Mouse (Mus musculus) thymus, postnatal 4 days (tissue): ENCODE measurements at regions not wholly inside any gene's neighbourhood (a gene's known extent, or its start where the extent isn't known, plus 50 kb on each side); places are given as distances from the start of the nearest gene placed in this dataset.

ENCODE experiments used
- DNase-seq: peaks from one replicate; pipeline ENCODE4 v3.0.0; 2021

DNA sequence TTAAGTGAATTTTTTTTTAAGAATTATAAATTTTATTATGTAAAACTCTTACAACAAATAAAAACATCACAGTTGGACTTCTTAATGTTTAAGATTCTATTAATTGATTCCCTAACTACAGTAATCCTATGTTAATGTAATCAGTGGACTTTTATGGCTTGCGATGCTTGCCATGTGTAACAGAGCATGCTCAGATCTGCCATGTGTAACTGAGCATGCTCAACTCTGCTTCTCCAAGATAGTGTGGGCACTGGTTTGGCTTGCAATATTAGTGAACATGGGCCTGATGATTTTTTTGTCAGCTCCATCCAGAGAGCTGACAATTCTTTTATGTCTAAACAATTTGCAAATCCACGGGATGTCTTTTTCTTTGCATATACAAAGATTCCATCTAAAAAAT is 66.4 kb upstream of the Tas2r119 start:
- no peak for DNase-seq
